Mouse (Mus musculus) layer of hippocampus, adult 9-11 months (tissue): ENCODE measurements around the gene Rpl36-ps4.
A peak's percentile ranks its signal among the peaks of the same experiment; 100 is the strongest.

Experiments
- DNase-seq: peaks from one replicate; pipeline ENCODE4 v3.0.0; 2022

Gene Rpl36-ps4

DNA sequence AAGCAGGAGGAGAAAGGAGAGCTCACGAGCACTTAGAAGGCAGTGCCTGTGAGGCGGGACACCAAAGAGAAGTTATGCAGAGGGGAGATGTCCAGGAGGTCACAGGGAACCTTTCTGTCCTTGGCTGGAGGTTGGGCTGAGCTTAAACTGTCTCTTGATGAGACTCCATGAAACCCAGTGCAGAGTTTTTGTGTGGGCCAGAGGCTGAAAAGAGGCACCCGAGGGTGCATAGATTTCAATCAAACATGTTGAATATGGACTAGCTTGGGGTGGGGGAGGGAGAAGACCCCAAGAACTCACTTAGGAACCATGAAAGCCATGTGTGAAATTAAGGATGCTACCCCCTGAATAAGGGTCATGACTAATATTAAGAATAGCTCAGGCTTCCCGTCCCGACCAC lies at the start of gene Rpl36-ps4:
Rpl36-ps4 (plus strand) TSS at position 301 of the 400 bp plus-strand sequence.
- no peak for DNase-seq

- no peak for DNase-seq
These were observed 49.2 kb upstream of the Rpl36-ps4 start for GRCm38 (mm10) chr17:87871461-87872126.

DNA sequence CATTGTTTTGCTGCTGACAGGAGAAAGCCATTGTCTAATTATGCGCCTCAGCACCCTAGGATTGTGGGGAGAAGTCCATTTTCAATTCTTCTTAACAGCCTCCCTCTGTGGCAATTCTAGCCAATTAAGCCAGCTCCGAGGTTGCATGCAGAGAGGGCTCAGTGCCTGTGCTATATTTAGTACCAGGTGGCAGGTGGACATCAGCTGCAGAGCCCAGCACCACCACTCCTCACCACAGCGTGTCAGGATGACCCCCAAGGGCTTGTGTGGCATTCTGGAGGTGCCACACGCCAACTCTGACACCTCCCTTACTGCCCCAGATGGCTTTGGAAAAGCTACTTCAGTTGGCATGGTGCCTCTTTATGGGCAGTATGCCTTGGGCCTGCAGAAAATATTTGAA lies 48.5 kb upstream of the Rpl36-ps4 start:
- DNase-seq = no peak

- no peak for DNase-seq
These were observed 47.3 kb upstream of the Rpl36-ps4 start for GRCm38 (mm10) chr17:87873456-87873855.

DNA sequence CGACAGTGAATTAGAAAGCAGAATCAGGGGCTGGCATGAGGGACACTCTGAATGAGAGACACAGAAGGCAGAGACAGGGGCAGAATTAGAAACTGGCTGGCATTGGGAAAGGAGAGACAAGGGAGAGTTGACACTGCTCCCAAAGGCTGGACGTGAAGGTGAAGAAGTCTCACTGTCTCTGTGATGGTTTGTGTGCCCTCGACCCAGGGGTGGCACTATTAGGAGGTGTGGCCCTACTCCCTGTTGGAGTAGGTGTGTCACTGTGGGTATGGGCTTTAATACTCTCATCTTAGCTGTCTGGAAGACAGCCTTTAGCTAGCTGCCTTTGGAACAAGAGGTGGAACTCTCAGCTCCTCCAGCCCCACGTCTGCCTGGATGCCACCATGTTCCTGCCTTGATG lies 46.8 kb upstream of the Rpl36-ps4 start:
- no peak for DNase-seq

- DNase-seq = no peak
These were observed 45.3 kb upstream of the Rpl36-ps4 start for GRCm38 (mm10) chr17:87875346-87875920.

- DNase-seq = no peak
These were observed 44.3 kb upstream of the Rpl36-ps4 start for GRCm38 (mm10) chr17:87876295-87877000.

DNA sequence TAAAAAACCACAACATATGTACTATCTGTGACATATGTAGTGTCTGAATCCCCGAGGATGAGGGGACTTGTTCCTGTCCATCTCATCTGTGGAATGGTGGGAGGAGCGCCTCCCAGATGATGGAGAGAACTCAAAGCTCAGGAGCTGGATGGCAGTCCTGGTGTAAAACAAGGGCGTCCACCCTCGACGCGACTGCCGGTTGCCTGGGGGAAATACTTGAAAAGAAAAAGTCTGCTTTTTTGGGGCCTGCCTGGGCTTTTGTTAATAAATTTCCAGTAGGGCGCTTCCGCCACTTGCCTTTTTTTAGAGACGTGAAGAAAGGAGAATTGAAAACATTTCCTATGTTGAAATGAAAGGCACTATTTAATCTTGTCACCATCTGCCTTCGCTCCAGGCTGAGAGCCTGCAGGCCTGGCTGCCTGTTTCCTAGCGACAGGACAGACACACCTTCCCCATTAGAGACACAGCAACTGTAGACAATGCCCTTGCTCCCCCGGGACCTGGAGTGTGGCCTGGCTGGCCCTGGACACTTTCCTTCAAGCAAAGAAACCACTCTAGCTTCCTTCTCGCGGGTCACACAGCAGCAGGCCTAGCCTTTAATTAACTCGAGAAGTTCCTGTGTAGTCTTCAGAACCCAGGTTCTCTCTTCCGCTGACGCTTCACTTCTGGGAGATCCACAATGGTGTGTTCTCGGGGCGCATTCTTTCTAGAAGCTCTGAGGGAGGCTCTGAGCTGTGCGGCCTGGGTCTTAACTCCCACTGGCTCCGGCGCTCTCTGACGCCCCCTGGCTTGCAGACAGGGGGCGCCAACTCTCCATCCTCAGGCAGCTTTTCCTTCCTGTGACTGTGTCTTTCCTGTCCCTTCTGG lies 43.3 kb upstream of the Rpl36-ps4 start:
- DNase-seq = peak; percentile 53

- DNase-seq = no peak
These were observed 42.0 kb upstream of the Rpl36-ps4 start for GRCm38 (mm10) chr17:87878556-87879483.

- DNase-seq = no peak
These were observed 41.1 kb upstream of the Rpl36-ps4 start for GRCm38 (mm10) chr17:87879484-87880225.

DNA sequence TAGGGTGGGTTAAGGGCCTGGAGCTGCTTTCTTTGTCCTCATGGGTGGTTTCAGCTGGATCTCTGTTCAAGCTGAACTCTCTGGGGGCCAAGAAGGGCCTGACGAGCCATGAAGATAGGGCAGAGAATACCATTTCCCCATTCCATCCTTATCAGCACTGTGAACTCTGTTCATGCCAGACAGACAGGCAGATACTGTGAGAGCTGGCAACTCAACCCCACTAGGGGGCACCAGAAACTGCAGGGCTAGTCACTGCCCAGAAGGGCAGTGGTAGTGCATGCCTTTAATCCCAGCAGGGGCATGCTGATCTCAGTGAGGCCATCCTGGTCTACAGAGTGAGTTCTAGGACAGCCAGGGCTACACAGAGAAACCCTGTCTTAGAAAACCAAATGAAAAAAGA lies 38.2 kb upstream of the Rpl36-ps4 start:
- no peak for DNase-seq

- no peak for DNase-seq
These were observed 23.6 kb upstream of the Rpl36-ps4 start for GRCm38 (mm10) chr17:87897175-87897574.

DNA sequence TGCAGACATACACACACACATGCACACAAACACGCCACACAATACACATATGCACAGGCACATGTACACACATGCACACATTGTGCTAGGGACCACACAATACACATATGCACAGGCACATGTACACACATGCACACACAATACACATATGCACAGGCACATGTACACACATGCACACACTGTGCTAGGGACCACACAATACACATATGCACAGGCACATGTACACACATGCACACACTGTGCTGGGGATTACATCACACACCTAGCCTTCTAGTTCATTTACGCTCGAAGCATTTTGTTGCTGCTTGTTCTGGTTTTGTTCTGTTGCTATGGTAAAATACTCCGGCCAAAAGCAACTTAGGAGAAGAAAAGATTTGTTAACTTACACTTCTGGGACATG lies 20.1 kb upstream of the Rpl36-ps4 start:
- no peak for DNase-seq

DNA sequence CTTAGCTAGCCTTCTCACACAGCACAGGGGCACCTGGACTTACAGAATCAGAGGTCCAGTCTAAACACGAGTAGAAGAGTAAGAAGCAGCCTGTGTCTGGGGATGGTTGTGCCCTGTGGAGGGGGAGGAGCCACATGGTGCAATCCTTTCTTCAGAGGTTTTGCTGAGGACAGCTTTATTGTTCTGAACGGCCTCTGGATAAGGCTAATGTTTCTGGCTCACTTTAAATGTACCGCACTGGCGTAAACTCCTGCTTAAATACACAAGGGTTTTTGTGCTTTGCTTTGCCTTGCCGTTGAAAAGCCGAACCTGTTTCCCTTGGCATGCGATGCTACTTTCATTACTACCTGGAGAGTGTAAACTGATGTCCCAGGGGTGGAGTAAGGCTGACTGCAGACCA lies 19.6 kb upstream of the Rpl36-ps4 start:
- no peak for DNase-seq

DNA sequence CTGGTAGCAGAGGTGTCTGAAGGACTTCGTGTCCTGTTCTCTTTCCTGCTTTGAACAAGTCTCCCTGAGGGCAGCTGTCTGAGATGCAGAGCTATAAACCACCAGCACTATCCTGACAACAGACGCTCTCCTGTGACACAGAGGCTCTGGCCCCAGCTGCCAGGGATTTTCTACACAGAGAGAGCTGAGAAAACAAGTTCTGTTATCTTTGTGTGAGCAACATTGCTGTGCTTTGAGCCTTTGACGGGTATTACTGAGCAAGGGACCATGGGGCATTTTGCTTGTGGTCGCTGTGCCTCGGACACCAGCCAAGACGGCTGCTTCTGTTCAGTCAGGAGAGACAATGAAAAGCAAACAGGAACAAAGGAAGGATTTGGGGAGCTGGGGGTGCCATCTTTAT lies 17.6 kb upstream of the Rpl36-ps4 start:
- DNase-seq = no peak

- no peak for DNase-seq
These were observed 17.1 kb upstream of the Rpl36-ps4 start for GRCm38 (mm10) chr17:87903725-87904124.

- DNase-seq = no peak
These were observed 5.4 kb upstream of the Rpl36-ps4 start for GRCm38 (mm10) chr17:87915386-87915785.

- DNase-seq = no peak
These were observed 2.7 kb upstream of the Rpl36-ps4 start for GRCm38 (mm10) chr17:87918121-87918520.

DNA sequence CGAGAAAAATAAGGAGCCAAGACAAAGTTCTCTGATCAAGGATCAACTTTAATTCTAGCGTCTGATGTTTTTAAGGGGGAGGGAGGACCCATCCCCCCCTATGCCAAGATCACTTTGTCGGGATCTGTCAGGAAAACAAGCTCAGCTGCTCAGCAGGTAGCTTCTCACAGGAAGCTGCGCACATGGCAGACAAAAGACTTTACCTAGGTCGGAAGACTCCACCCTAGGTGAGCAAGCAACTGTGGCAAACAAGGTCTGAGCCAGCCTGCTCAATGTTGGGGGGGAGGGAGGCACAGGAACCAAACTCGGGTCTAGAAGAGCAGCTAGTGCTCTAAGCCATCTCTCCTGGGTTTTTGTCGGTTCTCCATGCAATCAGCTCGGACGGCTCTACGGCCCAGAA lies 13.5 kb downstream of the Rpl36-ps4 start:
- no peak for DNase-seq

DNA sequence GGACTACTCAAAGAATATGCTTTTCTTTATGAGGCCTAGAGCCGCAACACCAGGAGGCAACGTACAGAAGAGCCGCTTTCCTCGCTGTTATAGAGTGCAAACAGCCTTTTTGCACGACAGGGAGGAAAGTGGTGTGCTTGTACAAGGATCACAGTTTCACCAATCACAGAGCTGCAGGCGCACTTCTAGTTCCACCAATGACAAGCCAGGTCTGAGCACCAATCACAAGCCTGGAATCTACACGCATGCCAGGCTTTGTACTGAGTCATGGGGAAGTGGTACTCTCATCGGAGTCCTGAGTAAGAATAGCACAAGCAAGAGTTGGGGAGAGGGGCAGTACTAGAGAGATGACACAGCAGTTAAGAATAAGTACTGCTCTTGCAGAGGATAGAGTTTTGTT lies 14.0 kb downstream of the Rpl36-ps4 start:
- no peak for DNase-seq

DNA sequence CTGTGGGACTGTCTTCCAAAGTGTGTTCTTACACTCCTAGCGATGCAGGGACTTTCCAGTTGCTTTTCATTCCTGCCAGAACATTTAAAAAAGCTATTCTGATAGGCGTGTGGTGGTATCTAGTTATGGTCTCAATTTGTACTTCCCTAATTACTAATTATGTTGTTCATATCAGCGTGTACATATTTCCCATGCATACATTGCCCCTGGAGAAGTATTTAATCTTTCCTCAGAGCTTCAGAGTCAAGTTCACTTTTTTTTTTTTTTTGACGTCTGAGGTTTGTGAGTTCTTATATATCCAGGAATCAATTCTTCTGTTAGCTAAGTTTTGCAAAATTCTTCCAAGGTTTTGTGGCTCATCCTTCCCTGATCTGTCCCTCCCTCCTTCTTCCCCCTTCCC lies 15.4 kb downstream of the Rpl36-ps4 start:
- no peak for DNase-seq
